Mouse (Mus musculus) neural tube, embryonic 12.5 days (tissue): Measurements from ENCODE around the gene Nfam1. TPM values are rescaled to one million over a fixed set of nuclear protein-coding genes. Genes with fewer than 3 reads are reported as not detected.
A peak's percentile ranks its signal among the peaks of the same experiment; 100 is the strongest.

Source experiments
- ATAC-seq: fragments of 200-750 bp; cut with Nextera tagmentation; 2 replicates; pipeline ENCODE4 v1.8.0; 2017; ENCODE audit warnings: low read depth, mild to moderate bottlenecking, moderate TSS enrichment, moderate library complexity; ENCODE audit not compliant: low FRiP score
- H3K27ac ChIP-seq: fragments of 300-500 bp; sonication (generic); 2 replicates; pipeline ENCODE4 v1.5.1; 2016
- H3K27me3 ChIP-seq: fragments of 300-500 bp; sonication (generic); replicated peaks from 2 replicates; pipeline ENCODE4 v1.6.1; 2016; ENCODE audit warnings: mild to moderate bottlenecking
- H3K36me3 ChIP-seq: fragments of 300-500 bp; sonication (generic); 2 replicates; pipeline ENCODE4 v1.6.1; 2016; ENCODE audit warnings: mild to moderate bottlenecking
- H3K4me1 ChIP-seq: fragments of 300-500 bp; sonication (generic); 2 replicates; pipeline ENCODE4 v1.6.1; 2016
- H3K4me2 ChIP-seq: fragments of 300-500 bp; sonication (generic); replicated peaks from 2 replicates; pipeline ENCODE4 v1.6.1; 2016; ENCODE audit warnings: mild to moderate bottlenecking
- H3K4me3 ChIP-seq: fragments of 300-500 bp; sonication (generic); 2 replicates; pipeline ENCODE4 v1.5.1; 2016
- H3K9ac ChIP-seq: fragments of 300-500 bp; sonication (generic); 2 replicates; pipeline ENCODE4 v1.6.1; 2016; ENCODE audit warnings: mild to moderate bottlenecking
- H3K9me3 ChIP-seq: fragments of 300-500 bp; sonication (generic); 2 replicates; pipeline ENCODE4 v1.6.1; 2016; ENCODE audit warnings: mild to moderate bottlenecking
- WGBS: fragments of 180-500 bp; shearing (Covaris S2); methylation state at CpG from one replicate; pipeline ENCODE4 v1.1.7; 2016; 5-methylcytosine and 5-hydroxymethylcytosine counted together
- polyA plus RNA-seq: library from polyadenylated mRNA; unstranded; fragments of >200 nt; fragmentation: Nextera tagmentation; extraction: Ambion mirVana; gene quantifications from 2 replicates; pipeline ENCODE4 v1.2.1, GENCODE M21; 2016

The Nfam1 gene
- polyA plus RNA-seq, 1 experiment from 2014 or later = 2.4 TPM

DNA sequence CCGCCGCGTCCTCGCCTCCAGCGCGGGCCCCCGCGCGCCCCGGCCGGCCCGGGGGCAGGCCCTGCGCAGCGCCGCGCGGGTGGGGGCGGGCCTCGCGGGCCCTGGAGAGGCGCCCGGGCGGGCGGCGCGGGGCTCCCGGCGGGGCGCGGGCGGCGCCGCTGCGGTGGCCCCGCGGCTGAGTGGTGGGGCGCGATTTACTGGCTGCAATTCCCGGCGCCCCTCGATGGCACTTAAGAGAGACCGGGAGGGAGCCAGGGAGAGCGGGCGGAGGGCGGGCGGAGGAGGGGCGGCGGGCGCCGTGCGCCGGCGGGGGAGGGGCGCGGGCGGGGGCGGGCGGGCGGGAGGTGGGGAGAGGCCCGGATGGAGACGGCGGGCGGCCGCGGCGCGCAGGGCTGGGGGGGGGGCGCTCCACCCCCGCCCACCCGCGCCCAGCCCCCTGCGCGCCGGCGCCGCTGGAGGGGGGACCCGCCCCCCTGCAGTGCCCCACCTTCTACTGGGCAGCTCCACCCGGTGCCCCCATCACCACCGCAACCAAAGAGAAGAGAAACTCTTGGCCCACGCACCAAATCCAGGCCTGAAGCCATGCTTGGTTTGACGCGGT lies 69.5 kb downstream of the Nfam1 start:
- H3K4me2 ChIP-seq = peak overlapping the region; percentile 57
- H3K36me3 ChIP-seq = no peaks in the 10 kb centered on the region
- H3K9me3 ChIP-seq = no peaks in the 10 kb centered on the region
- 2% methylated on average over 46 of the region's 82 CpGs for WGBS
- no peak overlapping the region for H3K27ac ChIP-seq
- H3K9ac ChIP-seq = 0 out of 2 replicates have a peak overlapping the region, but pooled peaks have one; percentile 42
- no peak for ATAC-seq
- H3K4me3 ChIP-seq = peak overlapping the region; percentile 40
- peaks cover 84% of the 10 kb centered on the region for H3K27me3 ChIP-seq
- H3K4me1 ChIP-seq = peaks cover 65% of the 10 kb centered on the region

DNA sequence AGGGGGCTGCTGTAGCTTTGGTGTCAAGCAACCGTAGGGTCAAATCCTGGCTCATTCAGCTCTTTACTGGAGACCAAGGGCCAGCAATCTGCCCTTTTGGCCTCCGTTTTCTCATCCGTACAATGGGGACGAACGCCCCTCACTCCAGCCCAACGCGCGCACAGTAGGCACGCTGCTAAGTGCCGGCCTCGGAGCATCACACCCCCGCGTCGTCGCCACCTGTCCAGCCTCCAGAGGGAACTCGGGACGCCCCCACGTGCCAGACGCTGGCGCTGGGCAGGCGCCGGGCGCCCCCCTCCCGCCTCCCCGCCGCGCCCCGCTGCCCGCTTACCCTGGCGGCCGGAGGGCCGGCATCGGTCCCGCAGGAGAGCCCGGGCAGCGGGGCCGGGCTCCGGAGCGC lies 70.0 kb downstream of the Nfam1 start:
- Histone ChIP-seq H3K9me3 (no peaks in the 10 kb centered on the region), H3K27me3 (peaks cover 83% of the 10 kb centered on the region), H3K4me1 (peaks cover 65% of the 10 kb centered on the region), H3K9ac (peak overlapping the region; percentile 56), H3K27ac (peak overlapping the region; percentile 66; the same call in 1 of the 2 replicates), H3K36me3 (no peaks in the 10 kb centered on the region), H3K4me3 (peak overlapping the region; percentile 53), H3K4me2 (peak overlapping the region; percentile 66)
- 3% methylated on average over 35 of the region's 39 CpGs for WGBS
- ATAC-seq = no peak

DNA sequence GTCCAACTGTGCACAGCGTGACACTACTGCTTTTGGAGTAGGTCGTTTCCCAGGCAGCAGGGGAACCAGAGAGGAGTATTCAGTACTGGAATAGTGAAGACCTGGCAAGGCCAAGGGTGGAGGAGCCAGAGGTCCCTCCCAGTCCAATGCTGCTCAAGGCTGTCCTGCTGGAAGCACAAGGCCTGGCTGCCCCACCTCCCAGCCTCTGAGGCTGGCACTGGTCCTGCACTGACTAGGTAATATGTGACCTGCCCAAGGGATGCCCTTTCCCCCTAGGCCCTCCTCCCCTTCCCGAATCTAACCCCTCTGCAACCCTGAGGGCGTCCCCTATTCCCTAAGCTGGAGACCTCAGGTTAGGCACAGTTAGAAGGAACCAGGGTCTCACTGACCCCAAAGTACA lies 70.6 kb downstream of the Nfam1 start:
- Histone ChIP-seq H3K9ac (0 out of 2 replicates have a peak overlapping the region, but pooled peaks have one; percentile 56), H3K27ac (no peak overlapping the region), H3K36me3 (no peaks in the 10 kb centered on the region), H3K9me3 (no peaks in the 10 kb centered on the region), H3K4me2 (peak overlapping the region; percentile 66), H3K4me1 (peaks cover 66% of the 10 kb centered on the region), H3K27me3 (peaks cover 87% of the 10 kb centered on the region), H3K4me3 (peak overlapping the region; percentile 53)
- WGBS = 33% methylated on average over 4 of the region's 4 CpGs
- ATAC-seq = no peak

DNA sequence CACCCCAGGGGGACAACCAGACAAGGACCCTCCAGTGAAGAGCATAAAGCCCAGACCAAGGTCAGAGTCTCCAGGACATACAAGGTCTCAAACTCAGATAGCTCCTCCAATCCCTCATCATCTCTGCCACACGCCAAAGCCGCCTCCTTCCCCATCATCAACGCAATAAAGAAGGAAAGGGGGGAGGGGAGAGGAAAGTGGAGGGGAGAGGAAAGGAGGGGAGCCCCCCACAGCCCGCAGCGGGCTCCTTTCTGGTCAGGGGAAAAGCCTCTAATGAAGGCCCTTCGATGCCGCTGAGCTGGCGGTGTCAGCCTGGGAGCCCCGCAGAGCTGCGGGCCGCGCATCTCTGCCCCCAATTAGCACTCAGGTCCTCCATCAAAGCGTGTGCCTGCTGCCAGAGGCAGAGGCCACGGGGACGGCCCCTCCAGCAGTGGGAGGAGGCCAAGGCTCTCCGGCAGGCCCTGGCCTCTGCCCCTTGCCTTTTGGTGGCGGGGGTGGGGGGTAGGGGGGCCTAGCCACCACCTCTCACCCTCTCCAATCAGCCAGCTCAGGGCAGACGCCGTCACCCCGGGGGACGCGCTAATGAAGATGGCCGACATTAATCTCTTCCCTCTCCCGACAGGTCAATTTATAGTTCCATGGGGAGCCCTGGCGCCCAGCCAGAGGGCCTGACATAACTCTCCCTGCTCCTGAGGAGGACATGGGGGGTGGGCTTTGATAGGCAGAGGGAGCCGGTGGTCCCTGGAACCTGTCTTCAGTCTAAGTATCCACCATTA lies 72.1 kb downstream of the Nfam1 start:
- peak overlapping the region; percentile 42; the same call in 1 of the 2 replicates for H3K27ac ChIP-seq
- no peaks in the 10 kb centered on the region for H3K9me3 ChIP-seq
- H3K9ac ChIP-seq = peak overlapping the region; percentile 38; the same call in 1 of the 2 replicates
- H3K36me3 ChIP-seq = no peaks in the 10 kb centered on the region
- H3K4me3 ChIP-seq = peak overlapping the region; percentile 21
- peak; percentile 59 for ATAC-seq
- H3K4me2 ChIP-seq = peak overlapping the region; percentile 66
- H3K4me1 ChIP-seq = peaks cover 81% of the 10 kb centered on the region
- WGBS = under 1% methylated on average over 26 of the region's 26 CpGs
- peaks cover 87% of the 10 kb centered on the region for H3K27me3 ChIP-seq

DNA sequence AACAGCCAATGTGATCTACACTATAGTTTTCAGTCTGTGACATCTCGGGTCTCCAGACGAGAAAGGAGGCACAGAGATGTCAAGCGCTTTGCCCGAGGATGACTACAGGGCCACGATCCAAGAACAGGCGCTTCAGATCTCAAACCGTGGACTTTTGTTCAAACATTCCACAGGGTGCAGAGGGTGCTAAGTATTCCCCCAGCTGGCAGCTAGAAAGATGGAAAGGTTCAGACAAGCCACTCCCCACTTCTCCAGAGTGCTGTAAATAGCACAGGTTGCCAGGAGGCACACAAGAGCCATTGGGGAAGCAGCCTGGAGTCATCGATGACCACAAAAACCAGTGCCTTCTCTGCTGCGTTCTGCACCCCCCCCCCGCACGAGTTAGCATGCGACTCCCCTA lies 74.0 kb downstream of the Nfam1 start:
- H3K9me3 ChIP-seq = no peaks in the 10 kb centered on the region
- H3K27ac ChIP-seq = no peak overlapping the region
- peaks cover 87% of the 10 kb centered on the region for H3K27me3 ChIP-seq
- H3K4me2 ChIP-seq = peak overlapping the region; percentile 45; the same call in 1 of the 2 replicates
- WGBS = 54% methylated on average over 12 of the region's 12 CpGs
- H3K4me1 ChIP-seq = peaks cover 83% of the 10 kb centered on the region
- ATAC-seq = no peak
- no peaks in the 10 kb centered on the region for H3K36me3 ChIP-seq
- H3K9ac ChIP-seq = no peak overlapping the region
- H3K4me3 ChIP-seq = no peak overlapping the region

DNA sequence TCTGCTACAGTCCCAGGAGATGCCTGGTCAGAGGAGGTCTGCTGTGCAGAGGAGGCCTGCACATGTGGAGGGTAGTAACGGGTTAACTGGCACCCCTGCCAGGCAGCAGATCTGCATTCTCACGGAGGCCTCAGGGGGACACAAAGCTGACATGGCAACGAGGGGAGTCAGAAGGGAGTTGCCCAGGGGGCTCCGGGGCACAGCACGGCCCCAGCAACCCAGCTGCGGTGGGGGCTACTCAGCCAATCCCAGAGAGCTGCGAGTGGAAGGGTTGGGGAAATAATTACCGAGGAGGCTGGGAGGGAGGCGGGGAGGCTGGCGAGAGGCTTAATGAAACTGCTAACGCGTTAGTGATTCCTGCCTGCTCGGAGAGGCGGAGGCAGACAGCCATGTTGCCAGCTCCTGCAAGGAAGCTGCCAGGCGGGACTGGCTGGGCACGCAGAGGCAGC lies 74.8 kb downstream of the Nfam1 start:
- peak overlapping the region; percentile 27; the same call in 1 of the 2 replicates for H3K27ac ChIP-seq
- H3K4me1 ChIP-seq = peaks cover 84% of the 10 kb centered on the region
- no peaks in the 10 kb centered on the region for H3K36me3 ChIP-seq
- no peak overlapping the region for H3K4me3 ChIP-seq
- peak overlapping the region; percentile 45 for H3K4me2 ChIP-seq
- 4% methylated on average over 16 of the region's 16 CpGs for WGBS
- peaks cover 92% of the 10 kb centered on the region for H3K27me3 ChIP-seq
- no peak overlapping the region for H3K9ac ChIP-seq
- ATAC-seq = peak; percentile 54
- no peaks in the 10 kb centered on the region for H3K9me3 ChIP-seq

DNA sequence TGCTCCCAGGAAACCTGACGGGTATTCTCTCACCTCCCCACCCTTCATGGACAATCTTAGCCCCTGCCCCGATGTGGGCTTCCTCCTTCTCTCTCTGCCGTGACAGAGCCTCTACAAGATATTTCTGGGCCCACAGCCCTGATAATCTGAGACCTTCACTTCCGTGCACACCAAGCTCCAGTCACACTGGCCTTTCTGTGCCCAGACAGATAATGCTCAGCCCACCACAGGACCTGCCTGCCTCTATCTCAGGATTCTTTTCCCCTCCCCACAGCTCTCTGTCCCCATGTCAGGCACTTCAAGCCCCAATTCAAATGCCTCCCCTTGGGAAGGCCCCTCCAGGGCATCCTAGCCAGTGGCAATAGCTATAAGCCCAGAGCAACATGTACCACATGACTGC lies 76.4 kb downstream of the Nfam1 start:
- no peak overlapping the region for H3K9ac ChIP-seq
- H3K4me1 ChIP-seq = peaks cover 84% of the 10 kb centered on the region
- no peak overlapping the region for H3K4me3 ChIP-seq
- ATAC-seq = no peak
- no peak overlapping the region for H3K4me2 ChIP-seq
- H3K36me3 ChIP-seq = no peaks in the 10 kb centered on the region
- H3K27ac ChIP-seq = no peak overlapping the region
- WGBS = 74% methylated on average over 4 of the region's 4 CpGs
- no peaks in the 10 kb centered on the region for H3K9me3 ChIP-seq
- peaks cover 82% of the 10 kb centered on the region for H3K27me3 ChIP-seq

DNA sequence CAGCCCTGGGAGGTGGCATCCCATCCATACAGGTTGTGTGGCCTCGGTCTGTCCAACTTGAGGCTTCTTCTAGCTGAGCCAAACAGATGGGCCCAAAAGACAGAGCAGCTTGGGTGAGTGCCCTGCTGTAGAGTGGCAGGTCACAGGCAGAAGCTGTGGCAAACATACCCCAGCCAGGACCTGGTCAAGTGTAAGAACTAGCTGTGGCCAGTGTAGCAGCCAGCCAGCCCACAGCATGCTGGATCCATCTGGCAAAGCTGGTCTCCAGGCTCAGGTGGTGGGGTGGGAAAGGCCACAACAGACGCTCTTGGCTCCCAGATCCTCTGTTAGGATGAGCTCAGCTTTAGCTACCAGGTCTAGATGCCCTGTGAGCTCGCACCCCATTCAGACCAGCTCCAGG lies 76.8 kb downstream of the Nfam1 start:
- WGBS = 79% methylated on average over 3 of the region's 3 CpGs
- no peak for ATAC-seq
- no peak overlapping the region for H3K27ac ChIP-seq
- no peaks in the 10 kb centered on the region for H3K36me3 ChIP-seq
- H3K27me3 ChIP-seq = peaks cover 82% of the 10 kb centered on the region
- peaks cover 80% of the 10 kb centered on the region for H3K4me1 ChIP-seq
- no peak overlapping the region for H3K4me2 ChIP-seq
- H3K9ac ChIP-seq = no peak overlapping the region
- no peak overlapping the region for H3K4me3 ChIP-seq
- no peaks in the 10 kb centered on the region for H3K9me3 ChIP-seq

DNA sequence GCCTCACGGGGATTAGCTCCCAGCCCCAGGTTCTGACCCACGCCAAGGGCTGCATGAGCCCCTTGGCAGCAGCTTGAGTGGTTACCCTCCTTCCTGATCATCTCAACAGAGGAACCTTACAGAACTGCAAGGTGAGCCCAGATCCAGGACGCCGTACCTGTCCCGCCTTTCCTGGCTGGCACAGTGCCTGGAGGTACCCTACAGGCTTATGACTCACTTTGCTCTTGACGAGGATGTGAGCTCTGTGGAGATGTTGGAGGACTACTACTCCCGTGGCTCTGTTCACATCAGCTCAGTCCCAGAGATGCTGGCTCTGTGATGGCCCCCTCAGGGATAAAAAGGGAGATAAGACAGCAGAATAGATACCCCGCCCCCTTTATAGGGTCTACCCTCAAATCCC lies 77.8 kb downstream of the Nfam1 start:
- Histone ChIP-seq H3K4me1 (peaks cover 77% of the 10 kb centered on the region), H3K27me3 (peaks cover 80% of the 10 kb centered on the region), H3K4me2 (no peak overlapping the region), H3K4me3 (no peak overlapping the region), H3K9me3 (no peaks in the 10 kb centered on the region), H3K36me3 (no peaks in the 10 kb centered on the region), H3K27ac (no peak overlapping the region), H3K9ac (no peak overlapping the region)
- WGBS = 87% methylated on average over 8 of the region's 8 CpGs
- no peak for ATAC-seq

DNA sequence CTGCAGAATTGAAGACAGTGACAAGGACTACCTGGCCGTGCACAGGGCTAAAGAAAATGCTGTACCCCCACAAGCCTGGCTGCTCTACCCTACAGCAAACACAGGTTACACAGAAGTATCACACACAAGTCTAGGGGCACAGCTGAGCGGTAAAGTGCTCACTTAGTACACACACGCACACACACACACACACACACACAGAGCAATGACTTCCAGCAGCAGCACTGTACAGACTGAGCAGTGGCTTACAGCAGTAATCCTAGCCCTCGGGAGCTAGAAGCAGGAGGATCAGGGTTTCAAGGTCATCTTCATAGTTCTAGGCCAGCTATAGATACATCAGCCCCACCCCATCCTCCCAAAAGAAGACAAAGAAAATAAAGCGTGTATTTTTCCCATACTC lies 79.1 kb downstream of the Nfam1 start:
- no peak for ATAC-seq
- H3K27ac ChIP-seq = no peak overlapping the region
- 80% methylated on average over 5 of the region's 5 CpGs for WGBS
- no peak overlapping the region for H3K4me3 ChIP-seq
- H3K4me1 ChIP-seq = peaks cover 70% of the 10 kb centered on the region
- no peak overlapping the region for H3K9ac ChIP-seq
- H3K9me3 ChIP-seq = no peaks in the 10 kb centered on the region
- H3K4me2 ChIP-seq = no peak overlapping the region
- H3K27me3 ChIP-seq = peaks cover 80% of the 10 kb centered on the region
- no peaks in the 10 kb centered on the region for H3K36me3 ChIP-seq

DNA sequence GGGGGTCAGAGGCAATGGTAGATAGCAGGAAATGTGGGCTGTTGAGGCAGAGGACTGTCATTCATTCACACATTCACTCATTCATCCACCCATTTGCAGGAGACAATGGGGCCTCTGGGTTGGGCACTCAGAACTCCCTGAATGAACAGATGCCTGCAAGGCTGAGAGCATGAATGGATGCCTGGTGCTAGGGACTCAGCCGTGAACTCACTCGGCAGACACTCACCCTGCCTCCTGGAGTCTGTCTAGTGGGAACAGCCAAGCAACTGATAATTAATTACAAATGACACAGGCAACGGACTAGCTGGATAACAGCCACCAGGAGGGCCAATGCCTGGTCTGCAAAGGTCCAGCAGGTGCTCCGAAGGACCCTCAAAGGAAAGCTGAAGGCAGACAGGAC lies 80.0 kb downstream of the Nfam1 start:
- peaks cover 69% of the 10 kb centered on the region for H3K4me1 ChIP-seq
- no peak overlapping the region for H3K9ac ChIP-seq
- no peak overlapping the region for H3K4me2 ChIP-seq
- peaks cover 80% of the 10 kb centered on the region for H3K27me3 ChIP-seq
- H3K4me3 ChIP-seq = no peak overlapping the region
- no peaks in the 10 kb centered on the region for H3K36me3 ChIP-seq
- H3K9me3 ChIP-seq = no peaks in the 10 kb centered on the region
- WGBS = 17% methylated on average over 4 of the region's 4 CpGs
- no peak overlapping the region for H3K27ac ChIP-seq
- peak; percentile 31; the same call in 1 of the 2 replicates for ATAC-seq

DNA sequence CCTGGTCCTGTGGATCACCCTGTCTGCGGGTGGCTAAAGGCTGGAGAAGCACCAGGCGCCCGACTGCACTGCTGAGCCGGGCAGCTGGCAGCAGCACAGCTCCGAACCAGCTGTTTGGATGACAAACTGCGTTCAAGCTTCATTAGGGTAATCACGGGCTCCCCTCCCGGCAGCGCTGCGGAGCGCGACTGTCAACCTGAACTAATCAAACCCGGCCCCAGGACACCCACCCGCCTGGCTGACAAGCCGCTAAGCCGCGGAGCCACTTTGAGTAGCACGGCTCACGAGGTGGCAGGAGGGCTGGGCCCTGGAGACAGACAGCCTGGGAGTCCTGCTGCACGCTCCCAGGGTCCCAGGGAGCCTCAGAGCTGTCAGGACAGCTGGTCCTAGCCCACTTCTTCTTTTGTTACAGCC lies 80.8 kb downstream of the Nfam1 start:
- Histone ChIP-seq H3K27me3 (peaks cover 80% of the 10 kb centered on the region), H3K36me3 (no peaks in the 10 kb centered on the region), H3K9ac (no peak overlapping the region), H3K4me1 (peaks cover 61% of the 10 kb centered on the region), H3K4me3 (no peak overlapping the region), H3K27ac (no peak overlapping the region), H3K4me2 (peak overlapping the region; percentile 12), H3K9me3 (no peaks in the 10 kb centered on the region)
- peak; percentile 74 for ATAC-seq
- WGBS = 3% methylated on average over 20 of the region's 20 CpGs
